Mouse (Mus musculus) brain, embryonic 14.5 days (tissue): ENCODE data around the gene Fam160b1. TPM values are rescaled to one million over a fixed set of nuclear protein-coding genes. Genes with fewer than 3 reads are reported as not detected.

ENCODE experiments used
- DNase-seq: peaks from one replicate; pipeline ENCODE4 v3.0.0-alpha.2; 2011; ENCODE audit warnings: low read depth
- CTCF ChIP-seq: fragments of 200-500 bp; IDR thresholded peaks from 2 replicates; pipeline ENCODE4 v1.5.1; 2012; ENCODE audit warnings: inconsistent platforms, mild to moderate bottlenecking, moderate library complexity, borderline replicate concordance; ENCODE audit not compliant: insufficient read depth, insufficient read length; ENCODE audit errors: extremely low read depth
- POLR2A ChIP-seq: fragments of 200-500 bp; IDR thresholded peaks from 2 replicates; pipeline ENCODE4 v1.6.1; 2012; ENCODE audit warnings: mild to moderate bottlenecking, inconsistent platforms, borderline replicate concordance; ENCODE audit not compliant: poor library complexity, insufficient read depth, insufficient read length, severe bottlenecking; ENCODE audit errors: extremely low read depth
- polyA plus RNA-seq: library from polyadenylated mRNA; depleted of rRNA; stranded (reverse); fragments of >200 nt; gene quantifications from 2 replicates; pipeline ENCODE4 v1.2.3, GENCODE M21; 2012

Fam160b1 gene
- polyA plus RNA-seq, 1 experiment, result 21.6 TPM

DNA sequence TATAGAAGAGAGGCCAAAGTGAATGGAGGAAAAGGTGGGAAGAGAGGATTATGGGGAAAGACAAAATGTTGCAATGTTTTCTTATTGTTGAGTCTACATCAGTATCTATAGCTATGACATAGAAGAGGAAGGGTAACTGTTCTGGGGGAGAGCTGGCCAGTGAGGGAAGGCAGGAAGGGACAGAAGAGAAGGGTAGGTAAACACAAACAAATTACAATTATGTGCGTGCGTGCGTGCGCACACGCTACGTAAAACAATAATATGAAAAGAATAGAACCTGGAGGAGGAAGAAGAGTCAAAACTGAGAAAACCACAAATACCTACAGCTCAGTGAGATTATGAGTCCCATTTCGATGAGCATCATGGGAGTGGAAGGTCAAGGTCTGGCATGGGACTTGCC lies 32.2 kb upstream of the Fam160b1 start:
- DNase-seq, result no peak
- TF ChIP-seq POLR2A, result no peak
- TF ChIP-seq CTCF, result no peak

DNA sequence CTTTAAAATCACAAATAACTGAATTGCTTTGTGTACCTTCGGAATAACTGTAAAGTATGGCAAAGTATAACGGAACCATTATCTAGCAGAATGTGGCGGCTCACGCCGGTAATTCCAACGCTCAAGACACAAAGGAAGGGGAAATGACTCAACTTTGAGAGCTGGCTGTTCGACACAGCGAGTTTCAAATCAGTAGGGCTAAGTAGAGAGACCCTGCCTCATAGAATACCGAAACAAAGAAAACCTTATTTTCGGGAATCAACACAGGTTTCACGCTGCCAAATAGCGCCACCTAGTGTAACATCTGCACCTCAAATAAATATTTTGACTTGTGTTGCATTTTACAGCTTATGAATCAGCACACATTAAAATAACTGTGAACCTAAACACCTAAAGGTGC lies 31.7 kb upstream of the Fam160b1 start:
- DNase-seq, result peak; percentile 69
- no peak for TF ChIP-seq POLR2A
- TF ChIP-seq CTCF, result peak; percentile 50; the same call in 1 of the 2 replicates

DNA sequence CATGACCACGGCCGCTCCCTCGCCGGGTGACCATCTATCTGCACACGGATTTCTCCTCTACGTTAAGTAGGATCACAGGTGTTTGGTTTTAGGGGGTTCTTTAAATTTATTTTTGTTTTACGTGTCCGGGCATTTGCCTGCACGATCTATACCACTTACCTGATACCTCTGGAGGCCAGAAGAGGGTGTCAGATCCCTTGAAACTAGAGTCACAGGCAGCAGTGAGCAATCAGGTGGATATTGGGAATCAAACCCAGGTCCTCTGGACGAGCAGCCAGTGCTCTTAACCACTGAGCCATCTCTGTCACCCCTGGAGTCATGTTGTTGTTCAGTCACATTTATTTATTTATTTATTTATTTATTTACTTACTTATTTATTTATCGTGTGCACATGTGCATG lies 30.2 kb upstream of the Fam160b1 start:
- DNase-seq, result no peak
- TF ChIP-seq POLR2A, result no peak
- TF ChIP-seq CTCF, result no peak; the same call in 1 of the 2 replicates

DNA sequence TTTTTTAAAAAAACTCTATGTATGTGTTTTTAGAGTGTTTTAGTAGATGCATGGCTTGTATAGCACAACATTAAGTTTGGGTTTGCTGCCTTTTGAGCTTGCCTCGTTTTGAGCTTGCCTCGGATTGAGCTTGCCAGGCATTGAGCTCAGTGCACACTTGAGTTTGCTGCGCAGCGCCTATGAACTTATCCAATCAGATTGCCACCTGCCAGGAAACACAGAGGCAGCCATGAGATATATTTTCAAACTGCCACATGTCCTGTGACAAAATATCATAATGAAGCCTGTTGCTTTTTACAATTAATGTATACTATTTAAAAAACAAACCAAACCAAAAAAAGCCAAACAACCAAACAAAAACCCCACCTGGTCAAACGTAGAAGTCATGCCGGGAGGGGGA lies 29.2 kb upstream of the Fam160b1 start:
- no peak for TF ChIP-seq POLR2A
- no peak for TF ChIP-seq CTCF
- no peak for DNase-seq

DNA sequence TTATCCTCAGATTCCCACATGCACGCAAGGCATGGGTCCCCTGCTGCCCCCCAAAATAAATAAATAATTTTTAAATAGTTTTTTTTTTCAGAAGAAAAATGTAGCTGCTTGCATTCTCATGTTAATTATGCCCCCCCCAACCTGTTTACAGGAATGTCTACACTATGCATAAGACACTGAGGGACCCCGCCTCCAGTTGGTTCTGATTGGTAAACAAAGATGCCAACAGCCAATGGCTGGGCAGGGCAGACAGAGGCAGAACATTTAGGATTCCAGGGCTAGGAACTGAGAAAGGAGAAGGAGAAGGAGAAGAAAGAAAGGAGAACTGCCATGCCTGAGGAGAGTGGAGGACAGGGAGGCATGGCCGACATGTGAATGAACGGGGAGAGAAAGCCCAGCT lies 27.1 kb upstream of the Fam160b1 start:
- no peak for TF ChIP-seq POLR2A
- no peak for TF ChIP-seq CTCF
- DNase-seq, result no peak

DNA sequence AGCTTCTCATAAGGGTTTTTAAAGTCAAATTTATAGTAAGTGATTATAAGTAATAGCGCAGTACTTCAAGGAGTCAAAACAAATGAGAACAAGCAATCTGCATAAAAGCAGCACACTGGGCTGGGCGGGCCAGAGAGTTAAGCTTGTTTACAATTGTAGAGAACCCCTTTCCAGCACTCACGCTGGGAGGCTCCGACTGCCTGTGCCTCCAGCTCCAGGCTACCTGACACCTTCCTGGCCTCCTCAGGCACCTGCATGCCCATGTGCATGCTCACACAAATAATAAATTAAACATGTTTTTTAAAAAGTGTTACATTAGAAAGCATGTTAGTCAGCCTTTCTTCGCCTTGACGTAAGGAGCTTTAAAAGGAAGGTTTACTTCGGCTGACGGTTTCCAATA lies 25.3 kb upstream of the Fam160b1 start:
- TF ChIP-seq POLR2A (no peak), CTCF (no peak)
- DNase-seq, result no peak

DNA sequence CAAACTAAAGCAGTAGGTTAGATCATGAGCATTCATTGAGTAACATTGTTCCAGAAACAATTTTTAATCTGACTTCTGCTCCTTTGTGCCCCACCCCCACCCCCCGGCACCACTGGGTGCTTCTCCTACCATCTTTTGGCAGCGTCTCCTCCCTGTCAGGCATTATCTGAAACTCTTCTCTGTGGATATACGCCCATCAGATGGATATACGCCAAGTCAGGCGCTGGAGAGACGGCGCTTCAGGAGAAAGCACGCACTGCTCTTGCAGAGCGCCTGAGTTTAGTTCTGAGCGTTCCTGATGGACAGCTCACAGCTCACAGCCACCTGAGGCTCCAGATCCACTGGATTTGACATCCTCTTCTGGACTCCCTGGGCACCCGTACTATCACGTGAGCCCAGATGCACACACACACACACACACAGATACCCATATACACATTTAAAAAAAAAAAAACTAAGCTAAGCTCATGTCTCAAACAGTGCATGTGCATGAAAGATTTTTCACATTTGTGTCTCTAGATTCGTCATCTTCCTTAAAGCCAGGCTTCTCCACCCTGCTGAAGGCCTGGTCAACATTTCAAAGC lies 21.1 kb upstream of the Fam160b1 start:
- DNase-seq, result no peak
- TF ChIP-seq CTCF, result no peak
- no peak for TF ChIP-seq POLR2A

DNA sequence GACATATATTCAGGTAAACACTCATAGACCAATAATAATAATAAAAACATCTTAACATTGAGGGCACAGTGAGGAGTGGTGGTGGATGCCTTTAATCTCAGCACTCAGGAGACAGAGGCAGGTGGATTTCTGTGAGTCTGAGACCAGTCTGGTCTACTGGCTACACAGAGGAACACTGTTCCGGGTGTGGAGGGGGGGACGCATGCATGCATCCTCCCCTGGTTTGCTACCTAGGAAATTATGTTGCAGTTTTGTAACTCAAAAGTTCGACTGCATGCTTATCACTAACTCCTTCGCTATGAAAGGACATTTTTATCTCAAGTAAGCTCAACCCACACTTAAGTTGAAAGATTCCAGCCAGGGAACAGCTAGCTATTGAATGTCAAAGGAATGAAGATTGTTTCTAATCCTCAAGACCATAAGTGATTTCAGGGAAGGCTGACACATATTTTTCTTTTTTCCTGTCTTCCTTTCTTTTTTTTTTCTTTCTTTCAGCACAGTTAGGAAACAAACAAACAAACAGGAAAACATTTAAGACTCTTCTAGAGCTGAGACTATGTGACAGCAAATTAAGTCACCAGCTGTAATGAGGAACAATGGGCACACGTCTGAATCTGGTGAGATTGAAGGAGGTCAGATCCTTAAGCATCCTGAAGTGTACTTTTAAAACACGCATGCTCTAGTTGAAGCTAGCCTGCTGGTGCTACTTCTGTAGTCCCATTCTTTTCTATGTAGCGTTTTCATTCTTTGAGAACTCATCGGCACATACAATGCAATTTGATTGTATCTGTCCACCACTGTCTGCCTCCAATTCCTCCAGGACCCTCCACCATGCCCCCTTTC lies 19.4 kb upstream of the Fam160b1 start:
- TF ChIP-seq CTCF (no peak), POLR2A (no peak)
- no peak for DNase-seq

DNA sequence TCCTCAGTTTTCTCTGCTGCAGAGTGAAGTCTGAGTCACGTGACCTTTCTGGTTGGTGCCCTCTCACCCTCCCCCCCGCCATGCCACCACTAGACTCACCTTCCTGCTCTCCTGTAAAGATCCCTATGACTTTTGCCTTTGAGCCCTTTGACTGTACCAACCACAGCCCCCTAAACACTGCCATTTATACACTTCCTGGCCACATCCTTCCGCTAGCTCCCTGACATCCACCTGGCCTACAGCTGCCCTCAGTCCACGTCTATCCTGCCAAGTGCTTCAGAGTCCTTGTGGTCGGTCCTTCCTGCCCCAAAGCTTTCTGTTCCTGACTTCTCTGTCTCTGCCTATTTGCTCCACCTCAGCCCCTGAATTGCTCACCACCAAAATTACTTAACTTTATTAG lies 16.6 kb upstream of the Fam160b1 start:
- no peak for DNase-seq
- no peak for TF ChIP-seq POLR2A
- TF ChIP-seq CTCF, result no peak

DNA sequence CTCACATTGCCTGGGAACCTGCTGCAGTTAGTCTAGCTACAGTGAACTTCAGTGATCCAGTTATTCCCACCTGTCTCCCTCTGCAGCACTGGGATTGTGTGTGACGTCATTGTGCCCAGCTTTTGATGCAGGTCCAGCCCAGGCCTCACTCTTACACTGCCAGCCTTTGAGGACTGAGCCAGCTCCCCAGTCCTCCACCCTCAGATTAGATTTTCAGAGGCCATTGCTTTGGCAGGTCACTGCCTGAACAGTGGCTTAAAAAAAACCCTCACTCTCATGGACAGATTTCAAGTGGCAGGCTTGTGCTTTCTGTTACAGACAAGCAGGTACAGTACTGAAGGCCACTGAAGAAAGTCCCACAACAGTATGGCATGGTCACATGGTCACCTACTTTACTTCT lies 15.8 kb upstream of the Fam160b1 start:
- DNase-seq, result no peak

DNA sequence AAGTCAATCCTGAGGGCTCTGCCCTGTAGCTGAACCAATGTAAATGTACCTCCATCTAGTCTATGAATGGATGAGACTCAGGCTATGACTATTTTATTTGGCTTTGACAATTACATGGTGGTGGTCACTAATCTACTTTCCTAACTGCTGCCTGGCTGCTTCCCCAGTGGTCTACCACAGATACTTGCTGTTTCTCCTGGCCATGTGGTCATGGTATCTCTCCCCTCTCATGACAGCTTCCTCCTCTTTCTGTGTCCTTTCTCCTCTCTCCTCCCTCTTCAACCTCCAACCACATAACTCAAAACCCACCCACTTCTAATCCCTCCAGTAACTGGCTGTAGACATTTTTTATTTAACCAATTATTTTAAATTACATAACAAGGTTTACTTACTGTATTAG lies 11.4 kb upstream of the Fam160b1 start:
- DNase-seq, result no peak
- TF ChIP-seq POLR2A, result no peak
- no peak for TF ChIP-seq CTCF

More for the DNA sequence above, 15.8 kb upstream of the Fam160b1 start:
- TF ChIP-seq CTCF, result no peak
- TF ChIP-seq POLR2A, result no peak
